Mouse (Mus musculus): ENCODE results near the gene Taf11. TPM values are rescaled to one million over a fixed set of nuclear protein-coding genes. Genes with fewer than 3 reads are reported as not detected.

Gene Taf11
- polyA plus RNA-seq, 1 experiment from 2014 or later = 67.1 TPM

GRCm38 (mm10) chr17:27941178-27941577 is 31.5 kb upstream of the Taf11 start:
- WGBS = 77% methylated on average over 5 of the region's 5 CpGs
- Histone ChIP-seq H3K9ac (replicated peaks; ENCODE audit: low read depth, low read length) (no peak overlapping the region), H3K9me3 (ENCODE audit: control insufficient read depth, low read length) (no peaks in the 10 kb centered on the region), H3K4me3 (replicated peaks; ENCODE audit: low read length) (no peak overlapping the region), H3K27ac (ENCODE audit: low read length) (no peak overlapping the region), H3K36me3 (ENCODE audit: control insufficient read depth, insufficient read depth) (no peaks in the 10 kb centered on the region), H3K4me1 (replicated peaks; ENCODE audit: control insufficient read depth, insufficient read depth, low read length) (peaks cover 36% of the 10 kb centered on the region), H3K27me3 (replicated peaks; ENCODE audit: control insufficient read depth, insufficient read depth, low read length) (no peaks in the 10 kb centered on the region), H3K4me2 (ENCODE audit: low read length) (no peak overlapping the region)
- no peak for ATAC-seq

- no peaks in the 10 kb centered on the region for H3K9me3 ChIP-seq (ENCODE audit: control insufficient read depth, low read length)
- H3K4me1 ChIP-seq (replicated peaks; ENCODE audit: control insufficient read depth, insufficient read depth, low read length) = peaks cover 27% of the 10 kb centered on the region
- WGBS = 70% methylated on average over 4 of the region's 4 CpGs
- ATAC-seq = no peak
- H3K27ac ChIP-seq (ENCODE audit: low read length) = no peak overlapping the region
- H3K36me3 ChIP-seq (ENCODE audit: control insufficient read depth, insufficient read depth) = no peaks in the 10 kb centered on the region
- no peak overlapping the region for H3K4me3 ChIP-seq (replicated peaks; ENCODE audit: low read length)
- no peak overlapping the region for H3K9ac ChIP-seq (replicated peaks; ENCODE audit: low read depth, low read length)
- no peaks in the 10 kb centered on the region for H3K27me3 ChIP-seq (replicated peaks; ENCODE audit: control insufficient read depth, insufficient read depth, low read length)
- H3K4me2 ChIP-seq (ENCODE audit: low read length) = no peak overlapping the region
Observed at GRCm38 (mm10) chr17:27940352-27940751, 30.7 kb upstream of the Taf11 start.

DNA sequence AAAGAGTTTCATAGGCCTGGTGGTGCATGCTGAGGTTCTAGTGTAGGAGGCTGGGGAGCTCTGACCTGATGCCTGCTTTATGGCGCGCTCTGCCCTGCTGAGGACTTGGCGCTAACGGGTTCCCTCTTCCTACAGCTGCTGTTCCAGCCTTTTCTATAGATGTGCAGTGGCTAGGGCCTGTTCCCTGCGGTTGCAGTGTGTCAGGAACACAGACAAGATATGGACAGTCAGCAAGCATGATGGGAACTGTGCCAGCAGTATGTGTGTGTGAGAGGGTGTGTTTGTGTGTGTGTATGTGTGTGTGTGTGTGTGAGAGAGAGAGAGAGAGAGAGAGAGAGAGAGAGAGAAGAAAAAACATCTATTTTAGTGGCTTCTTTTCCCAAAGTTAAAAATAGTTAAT is 29.4 kb upstream of the Taf11 start:
- H3K27ac ChIP-seq (ENCODE audit: low read length) = peak overlapping the region; percentile 11; the same call in 1 of the 2 replicates
- ATAC-seq = no peak

DNA sequence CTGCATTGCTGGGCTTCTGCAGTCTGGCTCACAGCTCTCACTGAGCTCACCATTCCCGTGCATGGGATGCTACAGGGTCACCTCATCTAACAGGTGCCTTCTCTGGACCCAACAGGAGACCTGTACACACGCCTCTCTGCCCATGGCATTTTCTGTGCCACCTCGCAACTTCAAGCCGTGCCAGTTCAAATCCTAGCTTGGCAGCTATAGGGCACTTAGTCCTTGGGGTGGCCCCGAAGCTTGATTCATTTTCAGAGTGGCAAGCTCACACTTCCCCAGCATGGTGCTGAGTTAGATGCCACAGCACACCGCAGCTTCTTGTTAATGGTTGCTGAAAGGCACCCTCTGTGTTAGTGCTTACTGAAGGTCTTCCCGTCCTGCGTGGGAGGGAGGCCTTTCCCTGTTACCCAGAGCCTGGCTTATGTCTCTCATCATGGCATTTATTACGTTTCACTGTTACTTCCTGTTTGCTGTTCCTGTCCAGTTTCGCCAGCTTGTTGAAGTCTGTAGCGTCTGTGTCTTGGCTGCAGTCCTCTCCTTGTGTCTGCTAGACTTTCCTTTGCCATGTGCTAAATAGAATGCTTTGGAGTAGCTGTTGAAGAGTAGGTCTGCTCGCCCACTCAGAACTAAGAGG is 28.6 kb upstream of the Taf11 start:
- no peak for ATAC-seq
- Histone ChIP-seq H3K4me3 (replicated peaks; ENCODE audit: low read length) (no peak overlapping the region), H3K27ac (ENCODE audit: low read length) (no peak overlapping the region; the same call in 1 of the 2 replicates), H3K4me1 (replicated peaks; ENCODE audit: control insufficient read depth, insufficient read depth, low read length) (peaks cover 22% of the 10 kb centered on the region), H3K9ac (replicated peaks; ENCODE audit: low read depth, low read length) (no peak overlapping the region), H3K27me3 (replicated peaks; ENCODE audit: control insufficient read depth, insufficient read depth, low read length) (no peaks in the 10 kb centered on the region), H3K4me2 (ENCODE audit: low read length) (no peak overlapping the region), H3K9me3 (ENCODE audit: control insufficient read depth, low read length) (no peaks in the 10 kb centered on the region), H3K36me3 (ENCODE audit: control insufficient read depth, insufficient read depth) (no peaks in the 10 kb centered on the region)
- WGBS = 71% methylated on average over 12 of the region's 12 CpGs

More for the DNA sequence above, 29.4 kb upstream of the Taf11 start:
- H3K4me2 ChIP-seq (ENCODE audit: low read length) = no peak overlapping the region
- no peaks in the 10 kb centered on the region for H3K36me3 ChIP-seq (ENCODE audit: control insufficient read depth, insufficient read depth)
- H3K4me3 ChIP-seq (replicated peaks; ENCODE audit: low read length) = no peak overlapping the region
- no peak overlapping the region for H3K9ac ChIP-seq (replicated peaks; ENCODE audit: low read depth, low read length)
- H3K9me3 ChIP-seq (ENCODE audit: control insufficient read depth, low read length) = no peaks in the 10 kb centered on the region
- no peaks in the 10 kb centered on the region for H3K27me3 ChIP-seq (replicated peaks; ENCODE audit: control insufficient read depth, insufficient read depth, low read length)
- 79% methylated on average over 5 of the region's 5 CpGs for WGBS
- H3K4me1 ChIP-seq (replicated peaks; ENCODE audit: control insufficient read depth, insufficient read depth, low read length) = peaks cover 22% of the 10 kb centered on the region

GRCm38 (mm10) chr17:27937054-27937615 is 27.5 kb upstream of the Taf11 start:
- Histone ChIP-seq H3K4me3 (replicated peaks; ENCODE audit: low read length) (no peak overlapping the region), H3K36me3 (ENCODE audit: control insufficient read depth, insufficient read depth) (no peaks in the 10 kb centered on the region), H3K27ac (ENCODE audit: low read length) (no peak overlapping the region), H3K4me1 (replicated peaks; ENCODE audit: control insufficient read depth, insufficient read depth, low read length) (peaks cover 22% of the 10 kb centered on the region), H3K9ac (replicated peaks; ENCODE audit: low read depth, low read length) (no peak overlapping the region), H3K27me3 (replicated peaks; ENCODE audit: control insufficient read depth, insufficient read depth, low read length) (no peaks in the 10 kb centered on the region), H3K4me2 (ENCODE audit: low read length) (no peak overlapping the region), H3K9me3 (ENCODE audit: control insufficient read depth, low read length) (no peaks in the 10 kb centered on the region)
- no peak for ATAC-seq
- WGBS = 82% methylated on average over 4 of the region's 4 CpGs

DNA sequence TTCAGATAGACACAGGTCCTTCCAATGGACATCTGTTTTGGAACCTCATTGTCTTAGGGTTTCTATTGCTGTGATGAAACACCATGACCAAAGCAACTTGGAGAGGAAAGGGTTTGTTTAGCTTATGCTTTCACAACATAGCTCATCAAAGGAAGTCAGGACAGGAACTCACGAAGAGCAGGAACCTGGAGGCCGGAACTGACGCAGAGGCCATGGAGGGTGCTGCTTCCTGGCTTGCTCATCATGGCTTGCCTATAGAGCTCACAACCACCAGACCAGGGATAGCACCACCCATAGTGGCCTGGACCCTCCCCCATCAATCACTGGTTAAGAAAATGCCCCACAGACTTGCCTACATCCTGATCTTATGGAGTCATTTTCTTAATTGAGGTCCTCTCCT is 25.4 kb upstream of the Taf11 start:
- WGBS = 96% methylated on average over 3 of the region's 3 CpGs
- no peak for ATAC-seq
- H3K4me2 ChIP-seq (ENCODE audit: low read length) = no peak overlapping the region

GRCm38 (mm10) chr17:27934136-27934910 is 24.7 kb upstream of the Taf11 start:
- no peak overlapping the region for H3K27ac ChIP-seq (ENCODE audit: low read length)
- no peak overlapping the region for H3K9ac ChIP-seq (replicated peaks; ENCODE audit: low read depth, low read length)
- peaks cover 11% of the 10 kb centered on the region for H3K4me1 ChIP-seq (replicated peaks; ENCODE audit: control insufficient read depth, insufficient read depth, low read length)
- no peaks in the 10 kb centered on the region for H3K9me3 ChIP-seq (ENCODE audit: control insufficient read depth, low read length)
- no peaks in the 10 kb centered on the region for H3K27me3 ChIP-seq (replicated peaks; ENCODE audit: control insufficient read depth, insufficient read depth, low read length)
- no peak overlapping the region for H3K4me3 ChIP-seq (replicated peaks; ENCODE audit: low read length)
- no peak overlapping the region for H3K4me2 ChIP-seq (ENCODE audit: low read length)
- 93% methylated on average over 10 of the region's 10 CpGs for WGBS
- ATAC-seq = no peak
- H3K36me3 ChIP-seq (ENCODE audit: control insufficient read depth, insufficient read depth) = no peaks in the 10 kb centered on the region

More for the DNA sequence above, 25.4 kb upstream of the Taf11 start:
- H3K27me3 ChIP-seq (replicated peaks; ENCODE audit: control insufficient read depth, insufficient read depth, low read length) = no peaks in the 10 kb centered on the region
- no peaks in the 10 kb centered on the region for H3K36me3 ChIP-seq (ENCODE audit: control insufficient read depth, insufficient read depth)
- H3K9me3 ChIP-seq (ENCODE audit: control insufficient read depth, low read length) = no peaks in the 10 kb centered on the region
- peaks cover 14% of the 10 kb centered on the region for H3K4me1 ChIP-seq (replicated peaks; ENCODE audit: control insufficient read depth, insufficient read depth, low read length)
- H3K27ac ChIP-seq (ENCODE audit: low read length) = no peak overlapping the region
- H3K4me3 ChIP-seq (replicated peaks; ENCODE audit: low read length) = no peak overlapping the region
- no peak overlapping the region for H3K9ac ChIP-seq (replicated peaks; ENCODE audit: low read depth, low read length)

DNA sequence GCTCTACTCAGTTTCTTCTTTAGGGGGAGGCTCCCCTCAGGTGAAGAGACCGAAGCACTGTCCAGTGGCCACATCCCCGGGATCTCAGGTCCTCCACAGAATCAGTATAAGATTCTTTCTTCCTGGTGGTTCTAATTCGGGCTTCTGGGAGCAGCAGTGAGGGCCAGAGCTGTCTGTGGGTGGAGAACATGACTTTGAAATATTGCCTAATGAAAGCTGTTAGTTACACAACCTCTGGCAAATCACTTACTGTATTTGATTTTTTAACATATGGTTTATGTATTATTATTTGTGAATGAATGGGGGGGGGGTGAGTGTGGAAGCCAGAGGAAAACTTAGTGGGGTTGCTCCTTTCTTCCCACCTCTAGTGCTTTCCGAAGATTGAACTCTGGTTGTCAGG is 22.2 kb upstream of the Taf11 start:
- H3K9ac ChIP-seq (replicated peaks; ENCODE audit: low read depth, low read length) = no peak overlapping the region
- 89% methylated on average over 4 of the region's 4 CpGs for WGBS

DNA sequence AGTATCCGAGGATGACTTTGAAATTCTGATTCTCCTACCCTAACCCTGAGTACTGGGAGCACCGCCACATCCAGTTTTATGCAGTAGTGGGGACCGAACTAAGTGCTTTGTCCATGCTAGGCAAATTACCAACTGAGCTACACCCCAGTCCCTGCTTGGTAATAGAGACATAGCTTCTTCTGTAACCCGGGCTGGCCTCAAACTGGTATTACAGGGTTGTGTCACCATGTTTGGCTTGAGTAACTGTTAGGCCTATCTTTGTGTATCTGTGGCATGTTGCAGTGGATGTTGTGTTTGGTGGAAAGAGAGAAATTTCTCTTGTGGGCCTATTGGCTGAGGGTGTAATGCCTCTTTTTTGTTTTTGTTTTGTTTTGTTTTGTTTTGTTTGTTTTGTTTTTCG is 20.6 kb upstream of the Taf11 start:
- Histone ChIP-seq H3K27ac (ENCODE audit: low read length) (no peak overlapping the region), H3K4me3 (replicated peaks; ENCODE audit: low read length) (no peak overlapping the region), H3K4me2 (ENCODE audit: low read length) (no peak overlapping the region), H3K4me1 (replicated peaks; ENCODE audit: control insufficient read depth, insufficient read depth, low read length) (0 out of 2 replicates have a peak, but pooled peaks cover 6% of the 10 kb centered on the region), H3K9ac (replicated peaks; ENCODE audit: low read depth, low read length) (no peak overlapping the region), H3K27me3 (replicated peaks; ENCODE audit: control insufficient read depth, insufficient read depth, low read length) (no peaks in the 10 kb centered on the region), H3K9me3 (ENCODE audit: control insufficient read depth, low read length) (no peaks in the 10 kb centered on the region), H3K36me3 (ENCODE audit: control insufficient read depth, insufficient read depth) (no peaks in the 10 kb centered on the region)
- ATAC-seq = no peak
- 93% methylated on average over 5 of the region's 5 CpGs for WGBS

More for the DNA sequence above, 22.2 kb upstream of the Taf11 start:
- no peaks in the 10 kb centered on the region for H3K36me3 ChIP-seq (ENCODE audit: control insufficient read depth, insufficient read depth)
- no peak for ATAC-seq
- H3K4me3 ChIP-seq (replicated peaks; ENCODE audit: low read length) = no peak overlapping the region
- 0 out of 2 replicates have a peak, but pooled peaks cover 1% of the 10 kb centered on the region for H3K4me1 ChIP-seq (replicated peaks; ENCODE audit: control insufficient read depth, insufficient read depth, low read length)
- H3K27me3 ChIP-seq (replicated peaks; ENCODE audit: control insufficient read depth, insufficient read depth, low read length) = no peaks in the 10 kb centered on the region
- H3K4me2 ChIP-seq (ENCODE audit: low read length) = no peak overlapping the region
- no peaks in the 10 kb centered on the region for H3K9me3 ChIP-seq (ENCODE audit: control insufficient read depth, low read length)
- no peak overlapping the region for H3K27ac ChIP-seq (ENCODE audit: low read length)

Measured in forebrain, embryonic 16.5 days (tissue).